Mouse (Mus musculus) small intestine, adult 2 months (tissue): ENCODE data around the gene Helz.
A peak's percentile ranks its signal among the peaks of the same experiment; 100 is the strongest.

Experiments
- CTCF ChIP-seq: fragments of 200-500 bp; IDR thresholded peaks from 2 replicates; pipeline ENCODE4 v1.5.1; 2012; ENCODE audit warnings: low read depth, mild to moderate bottlenecking, control low read depth, inconsistent platforms, low read length, moderate library complexity, mixed read lengths; ENCODE audit not compliant: insufficient replicate concordance, insufficient read length; ENCODE audit errors: extremely low read depth
- POLR2A ChIP-seq: fragments of 200-500 bp; IDR thresholded peaks from 2 replicates; pipeline ENCODE4 v1.6.1; 2012; ENCODE audit warnings: low read depth, mild to moderate bottlenecking, control low read depth, inconsistent platforms, low read length, moderate library complexity

DNA sequence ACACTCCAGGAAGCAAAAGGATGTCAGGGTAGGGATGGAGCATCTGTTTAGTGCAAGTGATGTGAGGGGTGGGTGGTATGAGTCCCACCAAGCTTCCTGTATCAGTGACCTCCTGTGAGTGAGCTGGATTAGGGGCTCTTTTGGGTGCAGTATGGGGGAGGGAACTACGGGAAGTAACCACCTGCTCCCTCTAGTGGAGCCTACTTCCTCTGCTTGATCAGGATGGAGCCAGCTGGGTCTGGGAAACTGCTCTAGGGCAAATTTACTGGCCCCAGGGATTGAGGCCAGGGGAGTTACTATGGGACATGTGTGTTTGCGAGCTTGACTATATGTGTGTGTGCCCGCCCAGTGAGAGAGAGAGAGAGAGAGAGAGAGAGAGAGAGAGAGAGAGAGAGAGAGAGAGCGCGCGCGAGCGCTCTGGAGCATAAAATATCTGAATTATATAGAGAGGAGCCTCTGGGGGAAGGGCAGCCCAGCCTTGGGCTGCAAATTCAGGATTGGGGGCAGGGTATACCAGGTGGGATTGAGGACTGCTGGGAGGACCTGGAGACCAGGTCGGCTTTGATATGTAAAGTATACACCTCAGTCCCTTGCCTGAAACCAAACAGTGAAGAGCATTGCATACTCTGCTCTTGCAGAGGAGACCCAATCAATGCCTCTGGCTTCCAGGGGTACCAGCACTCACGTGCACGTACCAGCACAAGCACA is 37.9 kb upstream of the Helz start:
- no peak for TF ChIP-seq POLR2A
- TF ChIP-seq CTCF, result peak; percentile 20; the same call in 1 of the 2 replicates
